Mouse (Mus musculus): ENCODE measurements at regions not wholly inside any gene's neighbourhood (a gene's known extent, or its start where the extent isn't known, plus 50 kb on each side); places are given as distances from the start of the nearest gene placed in this dataset.

DNA sequence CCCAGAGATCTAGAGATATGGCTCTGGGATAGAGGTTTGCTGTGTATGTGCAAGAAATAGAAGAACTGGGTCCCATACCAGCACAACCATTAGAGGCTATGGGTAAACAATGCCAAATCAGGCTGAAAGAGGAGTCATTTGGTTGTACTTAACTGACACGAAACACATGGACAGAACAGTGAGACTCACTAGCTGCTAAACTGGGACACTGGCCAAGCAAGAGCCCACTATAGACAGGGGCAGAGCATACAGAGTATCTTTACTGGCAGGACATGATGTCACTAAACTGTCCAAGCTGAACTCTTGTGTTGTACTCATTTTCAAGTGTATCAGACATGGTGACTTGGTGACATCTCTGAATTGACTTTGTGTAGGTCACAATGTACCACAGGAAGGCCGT is 371.3 kb upstream of the Dynlrb2 start:
- TF ChIP-seq HCFC1 (IDR thresholded peaks at IDR 0.05; ENCODE audit: borderline replicate concordance, insufficient read depth, low read length) (no peak), ZNF384 (IDR thresholded peaks at IDR 0.05; ENCODE audit: low read depth, low read length) (no peak)

Measured in ES-E14 (cell line).